Mouse (Mus musculus): ENCODE data around the gene S1pr1.

DNA sequence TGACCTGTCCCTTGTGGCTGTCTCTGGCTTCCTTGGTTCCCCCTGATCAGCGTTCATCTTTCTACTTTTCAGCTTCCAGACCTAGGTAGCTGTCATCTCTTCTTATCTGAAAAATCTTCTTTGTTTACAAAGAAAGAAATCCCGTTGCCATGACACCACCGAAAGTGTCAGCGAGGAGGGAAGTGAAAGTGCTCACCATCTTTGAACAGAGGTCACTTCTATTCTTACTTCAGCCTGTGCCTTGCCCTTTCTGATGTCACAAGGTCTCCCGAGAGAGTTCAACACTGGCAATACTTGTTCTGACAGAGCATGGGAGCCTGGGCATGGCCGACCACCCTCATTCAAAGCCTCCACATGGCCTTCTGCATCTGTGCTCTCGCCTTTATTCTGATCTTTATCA lies 14.3 kb upstream of the S1pr1 start:
- TF ChIP-seq CTCF (IDR thresholded peaks at IDR 0.05; ENCODE audit: low read depth) (no peak), EP300 (IDR thresholded peaks at IDR 0.05; ENCODE audit: low read depth) (no peak)
